Mouse (Mus musculus): Measurements from ENCODE around the gene Grin3b. TPM values are rescaled to one million over a fixed set of nuclear protein-coding genes. Genes with fewer than 3 reads are reported as not detected.

Grin3b gene
- polyA plus RNA-seq, 1 experiment = not detected

DNA sequence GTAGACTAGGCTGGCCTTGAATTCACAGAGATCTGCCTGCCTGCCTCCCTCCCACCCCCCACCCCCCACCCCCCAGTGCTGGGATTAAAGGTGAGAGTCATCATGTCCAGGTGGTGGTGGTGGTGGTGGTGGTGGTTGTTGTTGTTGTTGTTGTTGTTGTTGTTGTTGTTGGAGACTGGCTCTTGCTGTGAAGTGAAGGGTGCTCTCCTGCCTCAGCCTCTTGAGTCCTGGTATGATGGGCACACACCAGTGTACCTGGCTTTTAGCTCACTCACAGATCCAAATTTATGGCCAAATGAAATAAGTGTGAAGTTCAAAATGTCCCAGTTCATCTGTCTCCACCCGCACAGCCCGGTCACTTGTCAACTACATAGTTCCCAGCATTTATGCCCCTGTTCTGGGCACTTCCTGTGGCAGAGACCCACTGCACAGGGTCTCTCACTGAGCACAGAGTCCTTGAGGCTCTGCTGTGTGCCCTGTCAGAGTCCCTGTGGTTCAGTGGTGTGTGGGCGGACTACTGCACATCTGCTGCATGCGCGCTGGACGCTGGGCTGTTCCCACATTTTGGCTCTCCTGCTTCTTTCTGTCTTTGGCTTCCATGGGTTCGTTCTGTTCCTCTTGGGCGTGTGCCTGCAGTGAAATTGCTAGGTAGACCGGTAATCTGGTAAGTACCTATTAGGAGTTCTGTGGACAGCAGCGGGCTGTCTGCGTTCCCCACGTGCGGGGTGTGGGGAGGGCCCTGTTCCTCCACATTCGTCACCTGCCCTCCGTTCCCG, 35.5 kb upstream of the Grin3b start:
- no peak for DNase-seq
- TF ChIP-seq CTCF (IDR thresholded peaks at IDR 0.05; ENCODE audit: insufficient read depth, low read length) = no peak
- TF ChIP-seq POLR2A (IDR thresholded peaks at IDR 0.05; ENCODE audit: borderline replicate concordance, extremely low read depth, low read depth, low read length) = no peak
- H3K4me1 ChIP-seq (ENCODE audit: control insufficient read depth, insufficient read depth, low read length) = peaks cover 40% of the 10 kb centered on the region
- 72% methylated on average over 16 of the region's 16 CpGs for WGBS
- no peak overlapping the region for H3K4me3 ChIP-seq (replicated peaks; ENCODE audit: extremely low read depth, low read depth, low read length)

DNA sequence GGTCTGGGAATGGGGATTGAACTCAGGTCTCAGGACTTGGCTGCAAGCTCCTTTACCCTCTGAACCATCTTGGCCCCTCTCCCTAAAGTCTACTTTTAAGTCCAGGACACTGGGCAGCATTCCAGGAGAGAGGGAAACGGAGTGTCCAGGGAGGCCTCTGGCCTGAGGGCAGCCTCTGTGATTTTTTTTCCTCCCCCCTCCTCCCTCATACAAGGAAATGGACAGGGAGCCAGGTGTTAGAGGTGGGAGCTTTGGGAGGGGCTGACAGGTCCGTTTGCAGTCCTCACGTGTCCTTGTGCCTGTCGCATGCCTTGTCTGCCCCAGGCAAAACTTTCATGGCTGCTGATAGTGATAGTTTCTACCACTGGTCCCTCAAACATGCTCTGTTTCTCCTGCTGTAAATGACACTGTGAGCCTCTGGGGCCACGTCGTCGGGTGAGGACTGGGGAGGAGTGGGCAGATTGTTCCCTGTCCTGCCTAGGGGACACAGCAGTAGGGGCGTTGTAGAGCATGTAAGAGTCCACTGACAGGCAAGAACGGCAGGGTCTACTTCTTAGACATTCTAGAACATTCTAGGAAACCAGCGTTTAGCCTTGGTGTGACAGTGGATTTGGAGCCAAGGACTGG, 34.1 kb upstream of the Grin3b start:
- Histone ChIP-seq H3K4me1 (ENCODE audit: control insufficient read depth, insufficient read depth, low read length) (peaks cover 40% of the 10 kb centered on the region), H3K4me3 (replicated peaks; ENCODE audit: extremely low read depth, low read depth, low read length) (no peak overlapping the region)
- WGBS = 15% methylated on average over 10 of the region's 10 CpGs
- no peak for DNase-seq
- no peak for TF ChIP-seq CTCF (IDR thresholded peaks at IDR 0.05; ENCODE audit: insufficient read depth, low read length)
- no peak for TF ChIP-seq POLR2A (IDR thresholded peaks at IDR 0.05; ENCODE audit: borderline replicate concordance, extremely low read depth, low read depth, low read length)

DNA sequence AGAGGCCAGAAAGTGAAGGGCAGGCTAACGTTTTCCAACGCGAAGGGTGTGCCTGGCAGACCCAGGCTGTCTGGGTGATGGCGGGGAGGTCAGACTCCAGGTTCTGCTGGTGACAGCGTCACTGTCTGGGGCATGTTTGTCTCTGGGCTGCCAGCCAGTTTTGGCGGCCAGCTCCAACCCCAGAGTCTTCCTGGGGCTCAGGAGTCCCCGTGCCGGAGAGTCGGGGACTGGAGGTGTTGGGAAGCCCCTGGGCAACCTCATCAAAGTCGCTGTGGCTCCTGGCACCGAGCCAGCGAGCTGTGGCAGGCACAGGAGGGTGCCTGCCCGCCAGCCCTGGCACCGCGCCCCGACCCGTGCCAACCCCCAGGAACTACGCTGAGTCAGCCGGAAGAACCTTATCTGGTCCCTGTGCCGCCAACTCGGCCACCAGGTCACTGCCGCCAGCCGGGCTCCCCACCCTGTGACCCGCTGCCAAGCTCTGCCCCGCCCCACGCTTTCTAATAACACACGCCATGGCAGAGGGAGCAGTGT, 33.5 kb upstream of the Grin3b start:
- DNase-seq = peak; percentile 87
- Histone ChIP-seq H3K4me1 (ENCODE audit: control insufficient read depth, insufficient read depth, low read length) (peaks cover 40% of the 10 kb centered on the region), H3K4me3 (replicated peaks; ENCODE audit: extremely low read depth, low read depth, low read length) (no peak overlapping the region)
- 2% methylated on average over 27 of the region's 27 CpGs for WGBS
- TF ChIP-seq CTCF (IDR thresholded peaks at IDR 0.05; ENCODE audit: insufficient read depth, low read length) (no peak), POLR2A (IDR thresholded peaks at IDR 0.05; ENCODE audit: borderline replicate concordance, extremely low read depth, low read depth, low read length) (no peak)

DNA sequence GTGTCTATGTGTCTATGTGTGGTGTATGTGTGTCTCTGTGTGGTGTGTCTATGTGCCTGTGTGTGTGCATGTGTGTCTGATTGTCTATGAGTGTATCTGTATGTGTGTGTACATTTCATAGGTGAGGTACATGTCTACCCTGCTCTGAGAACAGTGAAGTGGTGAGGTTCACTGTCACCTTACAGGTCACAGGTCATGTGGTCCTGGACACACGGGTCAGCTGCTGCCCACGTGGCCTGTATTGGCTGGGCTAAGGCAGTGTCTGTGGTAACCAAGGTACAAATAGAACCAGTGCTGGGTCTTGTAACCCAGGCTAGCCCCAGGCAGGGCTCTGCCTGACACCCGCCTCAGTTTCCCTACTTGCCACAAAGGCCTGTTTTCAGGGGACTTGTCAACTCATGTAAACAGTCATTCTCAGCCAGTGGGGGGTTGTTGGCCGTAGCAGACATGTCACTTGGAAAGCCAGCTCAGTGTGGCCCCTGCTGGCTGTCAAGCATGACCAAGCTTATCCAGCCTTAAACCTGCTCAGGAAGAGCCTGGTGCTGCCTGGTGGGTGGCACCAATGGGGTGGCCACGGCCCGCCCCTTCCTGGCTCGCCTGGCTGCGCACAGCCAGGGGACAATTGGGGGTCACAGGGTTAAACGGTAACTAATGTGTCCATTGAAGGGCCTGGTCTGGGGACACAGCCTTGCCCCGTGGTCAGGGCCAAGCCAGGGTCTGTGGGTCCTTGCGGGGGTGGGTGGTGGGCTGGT, 32.6 kb upstream of the Grin3b start:
- DNase-seq = no peak
- Histone ChIP-seq H3K4me3 (replicated peaks; ENCODE audit: extremely low read depth, low read depth, low read length) (no peak overlapping the region), H3K4me1 (ENCODE audit: control insufficient read depth, insufficient read depth, low read length) (peaks cover 36% of the 10 kb centered on the region)
- no peak for TF ChIP-seq POLR2A (IDR thresholded peaks at IDR 0.05; ENCODE audit: borderline replicate concordance, extremely low read depth, low read depth, low read length)
- no peak for TF ChIP-seq CTCF (IDR thresholded peaks at IDR 0.05; ENCODE audit: insufficient read depth, low read length)
- 73% methylated on average over 11 of the region's 11 CpGs for WGBS

DNA sequence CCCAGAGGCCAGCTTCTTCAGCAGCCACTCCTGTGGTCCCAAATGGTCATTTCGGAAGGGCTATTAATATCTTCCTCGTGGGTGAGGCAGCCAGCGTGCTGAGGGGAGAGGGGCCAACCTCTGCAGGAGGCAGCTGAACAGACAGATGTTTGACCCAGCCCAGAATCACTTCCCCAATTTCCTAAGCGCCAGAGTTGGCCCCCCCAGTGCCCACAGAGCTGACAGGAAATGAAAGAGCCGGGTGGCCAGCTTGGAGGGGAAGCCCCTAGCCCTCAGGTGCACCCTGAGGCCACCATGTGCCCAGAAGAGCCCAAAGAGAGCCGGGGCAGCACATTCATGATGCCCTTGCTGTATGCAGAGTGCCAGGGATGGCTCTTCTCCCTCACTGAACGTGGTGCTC, 29.8 kb upstream of the Grin3b start:
- no peak for DNase-seq
- H3K4me3 ChIP-seq (replicated peaks; ENCODE audit: extremely low read depth, low read depth, low read length) = no peak overlapping the region
- WGBS = 47% methylated on average over 7 of the region's 7 CpGs
- TF ChIP-seq CTCF (IDR thresholded peaks at IDR 0.05; ENCODE audit: insufficient read depth, low read length) = no peak
- H3K4me1 ChIP-seq (ENCODE audit: control insufficient read depth, insufficient read depth, low read length) = peaks cover 20% of the 10 kb centered on the region

DNA sequence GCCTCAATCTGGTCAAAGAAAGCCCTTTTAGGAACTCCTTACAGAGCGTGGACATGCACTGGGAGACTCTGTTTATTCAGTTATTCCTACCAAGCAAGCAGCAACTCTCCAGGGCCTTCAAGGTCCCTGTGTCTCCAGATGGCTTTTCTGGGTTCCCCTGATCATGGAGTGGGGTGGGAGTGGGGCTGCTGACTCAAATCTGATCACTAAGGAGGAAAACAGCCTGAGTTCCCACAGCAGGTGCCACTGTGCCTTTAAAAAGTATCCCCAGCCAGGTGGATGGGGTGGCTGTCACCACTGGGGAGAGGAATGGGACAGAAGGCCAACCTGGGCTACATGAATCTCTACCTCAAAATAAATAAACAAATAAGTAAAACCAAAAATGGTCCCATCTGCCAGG, 27.5 kb upstream of the Grin3b start:
- no peak for TF ChIP-seq CTCF (IDR thresholded peaks at IDR 0.05; ENCODE audit: insufficient read depth, low read length)
- no peak for TF ChIP-seq POLR2A (IDR thresholded peaks at IDR 0.05; ENCODE audit: borderline replicate concordance, extremely low read depth, low read depth, low read length)
- WGBS = 91% methylated on average over 1 of the region's 1 CpGs
- Histone ChIP-seq H3K4me1 (ENCODE audit: control insufficient read depth, insufficient read depth, low read length) (peaks cover 5% of the 10 kb centered on the region), H3K4me3 (replicated peaks; ENCODE audit: extremely low read depth, low read depth, low read length) (no peak overlapping the region)
- no peak for DNase-seq

DNA sequence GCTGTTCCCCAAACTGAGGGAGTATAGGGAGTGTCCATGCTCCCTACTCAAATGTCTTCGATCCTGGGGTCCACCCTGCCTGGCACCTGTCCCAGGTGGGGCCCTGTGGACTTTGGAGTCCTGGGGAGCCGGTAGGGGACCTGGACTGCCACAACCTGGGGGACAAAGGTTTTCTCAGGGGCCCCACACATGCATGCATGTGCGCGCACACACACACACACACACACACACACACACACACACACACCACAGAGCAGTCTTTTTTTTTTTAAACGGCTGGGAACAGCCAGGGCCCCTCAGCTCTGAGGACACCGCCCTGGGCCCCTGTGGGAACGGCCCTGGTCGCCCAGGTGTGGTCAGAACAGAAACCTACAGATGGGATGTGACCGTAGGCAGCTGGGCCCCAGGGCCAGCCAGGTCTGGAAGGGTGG, 27.0 kb upstream of the Grin3b start:
- DNase-seq = no peak
- WGBS = 76% methylated on average over 9 of the region's 9 CpGs
- Histone ChIP-seq H3K4me3 (replicated peaks; ENCODE audit: extremely low read depth, low read depth, low read length) (no peak overlapping the region), H3K4me1 (ENCODE audit: control insufficient read depth, insufficient read depth, low read length) (peaks cover 5% of the 10 kb centered on the region)
- TF ChIP-seq POLR2A (IDR thresholded peaks at IDR 0.05; ENCODE audit: borderline replicate concordance, extremely low read depth, low read depth, low read length) (no peak), CTCF (IDR thresholded peaks at IDR 0.05; ENCODE audit: insufficient read depth, low read length) (no peak)

DNA sequence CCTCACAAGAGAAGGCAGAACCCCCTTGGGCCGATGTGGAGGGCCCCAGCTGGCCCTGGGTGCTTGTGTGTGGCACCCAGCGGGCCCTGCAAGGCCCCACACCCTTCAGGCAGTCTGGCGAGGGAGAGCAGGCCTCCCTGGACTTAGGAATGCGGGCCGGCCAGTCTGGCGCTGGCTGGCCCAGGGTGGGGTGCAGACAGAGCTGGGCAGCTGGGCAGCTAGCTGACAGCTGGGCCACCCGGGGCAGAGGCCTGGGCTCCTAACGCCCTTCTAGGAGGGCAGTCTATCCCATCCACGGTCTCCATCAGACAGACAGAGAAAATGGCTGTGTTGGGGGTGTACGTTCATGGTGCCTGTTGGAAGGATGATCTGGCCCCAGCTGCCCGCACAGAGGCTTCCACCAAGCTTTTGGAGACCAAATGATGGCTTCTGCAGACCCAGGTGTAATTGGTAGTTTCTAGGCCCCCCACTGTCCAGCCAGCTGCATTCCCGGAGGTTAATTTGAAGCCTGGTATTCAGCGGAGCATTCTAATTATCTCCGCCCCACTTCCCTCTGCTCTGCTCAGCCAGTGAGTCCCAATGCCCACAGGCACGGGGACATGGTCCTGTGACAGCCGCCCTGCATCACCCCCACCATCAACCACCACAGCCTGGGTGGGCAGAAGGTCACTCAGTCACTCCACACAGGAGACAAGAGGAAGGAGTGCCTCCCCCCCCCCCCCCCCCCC, 24.8 kb upstream of the Grin3b start:
- Histone ChIP-seq H3K4me1 (ENCODE audit: control insufficient read depth, insufficient read depth, low read length) (peaks cover 5% of the 10 kb centered on the region), H3K4me3 (replicated peaks; ENCODE audit: extremely low read depth, low read depth, low read length) (no peak overlapping the region)
- 60% methylated on average over 16 of the region's 16 CpGs for WGBS
- peak; percentile 50 for DNase-seq
- TF ChIP-seq CTCF (IDR thresholded peaks at IDR 0.05; ENCODE audit: insufficient read depth, low read length) (no peak), POLR2A (IDR thresholded peaks at IDR 0.05; ENCODE audit: borderline replicate concordance, extremely low read depth, low read depth, low read length) (no peak)

DNA sequence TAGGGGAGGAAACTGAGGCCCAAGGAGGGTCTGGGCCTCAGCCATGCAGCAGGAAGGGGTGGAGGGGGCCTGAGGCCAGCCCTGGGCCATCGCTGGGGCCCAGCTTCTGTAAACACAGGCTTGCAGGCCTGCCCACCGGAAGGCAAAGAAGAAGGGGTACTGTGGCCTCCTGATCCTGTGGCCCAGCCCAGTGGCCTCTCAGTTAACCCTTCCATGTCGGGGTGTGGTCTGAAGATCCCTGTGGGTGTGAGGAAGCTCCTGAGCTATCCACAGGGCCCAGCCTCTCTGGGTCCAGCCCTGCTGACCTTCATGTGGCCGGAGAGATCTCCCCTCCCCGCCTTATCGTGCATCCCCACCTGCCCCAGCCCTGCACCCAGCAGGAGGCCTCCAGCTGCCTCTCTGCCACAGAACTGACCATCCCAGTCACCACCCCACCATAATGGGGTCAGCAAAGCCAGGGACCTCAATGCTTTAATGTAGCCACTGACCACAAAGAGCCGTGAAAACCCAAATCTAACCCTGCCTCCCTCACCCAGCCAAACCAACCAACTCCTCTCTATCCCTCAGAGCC, 23.7 kb upstream of the Grin3b start:
- Histone ChIP-seq H3K4me3 (replicated peaks; ENCODE audit: extremely low read depth, low read depth, low read length) (no peak overlapping the region), H3K4me1 (ENCODE audit: control insufficient read depth, insufficient read depth, low read length) (peaks cover 5% of the 10 kb centered on the region)
- no peak for DNase-seq
- 42% methylated on average over 7 of the region's 7 CpGs for WGBS
- TF ChIP-seq POLR2A (IDR thresholded peaks at IDR 0.05; ENCODE audit: borderline replicate concordance, extremely low read depth, low read depth, low read length) = no peak
- no peak for TF ChIP-seq CTCF (IDR thresholded peaks at IDR 0.05; ENCODE audit: insufficient read depth, low read length)
